ENCODE assay signal across 8 mouse cellular contexts in genomic region chr4:141574789-141575702, GRCm38 (mm10). TPM values are rescaled to one million over a fixed set of nuclear protein-coding genes. Genes with fewer than 3 reads are reported as not detected.
DNase-seq lines count a peak whose midpoint lies in the region; ATAC-seq and TF ChIP-seq lines count a peak whose summit lies in the region.

No protein-coding gene starts in this region.

- no peak overlapping the region for H3K4me3 ChIP-seq in MEL (ENCODE audit: control insufficient read depth in 1 of 2, insufficient read depth in 1 of 2, low read depth in 2 of 2, low read length in 2 of 2)
- H3K4me3 ChIP-seq in forebrain, embryonic 16.5 days (replicated peaks; ENCODE audit: low read length), result no peak overlapping the region

- peak; percentile 97 for TF ChIP-seq RAD21 in MEL (IDR thresholded peaks at IDR 0.05; ENCODE audit: low read depth, low read length)

- H3K27me3 ChIP-seq in MEL (ENCODE audit: control insufficient read depth in 1 of 2, insufficient read depth in 2 of 2, low read length in 2 of 2), result peaks cover 0 to 2% of the 10 kb centered on the region in 2 experiments; a peak in 2 of 4 replicates
- H3K27me3 ChIP-seq in forebrain, embryonic 16.5 days (replicated peaks; ENCODE audit: control insufficient read depth, insufficient read depth, low read length), result no peaks in the 10 kb centered on the region

- no peak overlapping the region for H3K27ac ChIP-seq in MEL (ENCODE audit: control insufficient read depth, low read depth, low read length)
- no peak overlapping the region for H3K27ac ChIP-seq in forebrain, embryonic 16.5 days (ENCODE audit: low read length)

- H3K4me2 ChIP-seq in forebrain, embryonic 16.5 days (ENCODE audit: low read length), result no peak overlapping the region

- peaks cover 0 to 11% of the 10 kb centered on the region in 2 experiments; a peak in 1 of 4 replicates for H3K4me1 ChIP-seq in MEL (ENCODE audit: control insufficient read depth in 1 of 2, insufficient read depth in 2 of 2, low read length in 2 of 2)
- peaks cover 4% of the 10 kb centered on the region; the same call in 1 of the 2 replicates for H3K4me1 ChIP-seq in forebrain, embryonic 16.5 days (replicated peaks; ENCODE audit: control insufficient read depth, insufficient read depth, low read length)

- DNase-seq in MEL (ENCODE audit: low read depth, low spot score), result peak; percentile 81
- peak; percentile 54 for DNase-seq in cerebellum, adult 11-12 months
- peak; percentile 94 for DNase-seq in heart, postnatal 4 days
- peak; percentile 59 for DNase-seq in layer of hippocampus, adult 9-10 months (ENCODE audit: low spot score)
- peak; percentile 92 for DNase-seq in lung, postnatal 10 days
- DNase-seq in retina, adult 2 months (ENCODE audit: low read depth, low spot score), result peak; percentile 42
- peak; percentile 87 for DNase-seq in thymus, postnatal 14 days

- no peaks in the 10 kb centered on the region for H3K36me3 ChIP-seq in MEL (ENCODE audit: control insufficient read depth in 1 of 2, insufficient read depth in 2 of 2, low read length in 2 of 2)
- no peaks in the 10 kb centered on the region for H3K36me3 ChIP-seq in forebrain, embryonic 16.5 days (ENCODE audit: control insufficient read depth, insufficient read depth)

- H3K79me2 ChIP-seq in MEL (ENCODE audit: control insufficient read depth, insufficient read depth, low read length, poor library complexity), result no peaks in the 10 kb centered on the region

- H3K9me3 ChIP-seq in MEL (replicated peaks; ENCODE audit: insufficient read depth, low read length), result no peaks in the 10 kb centered on the region
- H3K9me3 ChIP-seq in forebrain, embryonic 16.5 days (ENCODE audit: control insufficient read depth, low read length), result no peaks in the 10 kb centered on the region

- 38% methylated on average over 27 of the region's 27 CpGs for WGBS in forebrain, embryonic 16.5 days

- no peak for TF ChIP-seq EP300 in MEL (IDR thresholded peaks at IDR 0.05; ENCODE audit: low read depth in 1 of 2, low read length in 2 of 2)

- H3K9ac ChIP-seq in MEL (ENCODE audit: control insufficient read depth, low read depth, low read length, poor library complexity, severe bottlenecking), result no peak overlapping the region
- no peak overlapping the region for H3K9ac ChIP-seq in forebrain, embryonic 16.5 days (replicated peaks; ENCODE audit: low read depth, low read length)

- TF ChIP-seq POLR2A in MEL (IDR thresholded peaks at IDR 0.05; ENCODE audit: control insufficient read depth in 1 of 2, insufficient read depth in 1 of 2, low read depth in 1 of 2, low read length in 2 of 2, poor library complexity in 1 of 2), result no peak

- peak; percentile 62 for ATAC-seq in forebrain, embryonic 16.5 days

- TF ChIP-seq CTCF in MEL (IDR thresholded peaks at IDR 0.05 in 2 of 3, conservative IDR thresholded peaks at IDR 0.05 in 1 of 3; ENCODE audit: control insufficient read depth in 1 of 3, insufficient read depth in 1 of 3, low read depth in 2 of 3, low read length in 3 of 3, poor library complexity in 1 of 3, severe bottlenecking in 1 of 3), result peak; percentile 92 to 99 (median 98)

TF ChIP-seq in MEL, 35 proteins besides CTCF, POLR2A, EP300 and RAD21:
- no peak for TF ChIP-seq ELF1 (IDR thresholded peaks at IDR 0.05; ENCODE audit: low read depth, low read length)
- peak; percentile 94 for TF ChIP-seq ZC3H11A (IDR thresholded peaks at IDR 0.05; ENCODE audit: low read depth, low read length)
- peak; percentile 95 for TF ChIP-seq SMC3 (IDR thresholded peaks at IDR 0.05; ENCODE audit: low read depth, low read length)
- TF ChIP-seq USF1 (IDR thresholded peaks at IDR 0.05; ENCODE audit: low read depth, low read length), result no peak

RNA-seq across cellular contexts. Expression of gene Fblim1, which starts 30.9 kb away (rescaled TPM):
- not detected in 2 replicates for total RNA-seq in MEL (2012; rRNA removed)
- not detected for polyA plus RNA-seq in MEL (2012; ENCODE audit: insufficient read depth in 1 of 2, insufficient read length in 2 of 2, low read depth in 1 of 2, low replicate concordance in 2 of 2, missing spikeins in 1 of 2)
- polyA plus RNA-seq in forebrain, embryonic 16.5 days (2015; fragmentation: Nextera tagmentation; extraction: Ambion mirVana), result 18.8 and 27.8 TPM in 2 replicates
- total RNA-seq in heart, postnatal 4 days (2021), result 100 to 1,000 TPM; 122 to 145 TPM

RNA-seq across cellular contexts. Expression of gene Spen, which starts 36.6 kb away (rescaled TPM):
- 11.9 and 12.6 TPM in 2 replicates for total RNA-seq in MEL (2012; rRNA removed)
- polyA plus RNA-seq in MEL (2012; ENCODE audit: insufficient read depth in 1 of 2, insufficient read length in 2 of 2, low read depth in 1 of 2, low replicate concordance in 2 of 2, missing spikeins in 1 of 2), result 100 to 1,000 TPM in 1 of 2 experiments, 10 to 100 TPM in 1; 46.9 to 102 TPM
- polyA plus RNA-seq in forebrain, embryonic 16.5 days (2015; fragmentation: Nextera tagmentation; extraction: Ambion mirVana), result 16.0 and 19.1 TPM in 2 replicates
- 10 to 100 TPM; 33.7 to 34.9 TPM for total RNA-seq in heart, postnatal 4 days (2021)

RNA-seq across cellular contexts. Expression of gene Tmem82, which starts 43.4 kb away (rescaled TPM):
- not detected in 2 replicates for total RNA-seq in MEL (2012; rRNA removed)
- under 1 TPM in 1 of 2 experiments, not detected in 1; 0.21 TPM for polyA plus RNA-seq in MEL (2012; ENCODE audit: insufficient read depth in 1 of 2, insufficient read length in 2 of 2, low read depth in 1 of 2, low replicate concordance in 2 of 2, missing spikeins in 1 of 2)
- polyA plus RNA-seq in forebrain, embryonic 16.5 days (2015; fragmentation: Nextera tagmentation; extraction: Ambion mirVana), result 0.13 and 0.19 TPM in 2 replicates
- 1 to 10 TPM; 3.1 to 3.2 TPM for total RNA-seq in heart, postnatal 4 days (2021)

RNA-seq across cellular contexts. Expression of gene Slc25a34, which starts 48.6 kb away (rescaled TPM):
- not detected in 2 replicates for total RNA-seq in MEL (2012; rRNA removed)
- polyA plus RNA-seq in MEL (2012; ENCODE audit: insufficient read depth in 1 of 2, insufficient read length in 2 of 2, low read depth in 1 of 2, low replicate concordance in 2 of 2, missing spikeins in 1 of 2), result under 1 TPM in 1 of 2 experiments, not detected in 1; 0.10 TPM
- polyA plus RNA-seq in forebrain, embryonic 16.5 days (2015; fragmentation: Nextera tagmentation; extraction: Ambion mirVana), result 0.08 TPM in 1 of 2 replicates, not detected in the other
- total RNA-seq in heart, postnatal 4 days (2021), result 10 to 100 TPM; 32.5 to 33.6 TPM

Comparison
In these comparisons a context has a peak if more than half of its experiments do, and no peak if none do; other contexts are left out.
1. DNase-seq: peak in every context shown above with its lines; median percentile 94 in heart, postnatal 4 days; 92 in lung, postnatal 10 days; 87 in thymus, postnatal 14 days; 81 in MEL; 59 in layer of hippocampus, adult 9-10 months; 54 in cerebellum, adult 11-12 months; 42 in retina, adult 2 months.
2. RNA of gene Fblim1, which starts 30.9 kb away (total RNA-seq): 122 to 145 TPM in heart, postnatal 4 days; not detected in MEL; every median in the first group is over 100 times any median in the second.